Mouse (Mus musculus): Measurements from ENCODE around the gene Thtpa. TPM values are rescaled to one million over a fixed set of nuclear protein-coding genes. Genes with fewer than 3 reads are reported as not detected.

The Thtpa gene
- polyA plus RNA-seq, 1 experiment from 2014 or later: 10.5 TPM

GRCm38 (mm10) chr14:55071756-55072155, 22.8 kb upstream of the Thtpa start:
- no peak for DNase-seq (ENCODE audit: low spot score)
- Histone ChIP-seq H3K27me3 (replicated peaks; ENCODE audit: control insufficient read depth, insufficient read depth, low read length) (peaks cover 31% of the 10 kb centered on the region), H3K9me3 (ENCODE audit: control insufficient read depth, low read length) (no peaks in the 10 kb centered on the region), H3K4me2 (peak overlapping the region; percentile 27; the same call in 1 of the 2 replicates), H3K4me1 (replicated peaks; ENCODE audit: control insufficient read depth, insufficient read depth, low read length) (0 out of 2 replicates have a peak, but pooled peaks cover 6% of the 10 kb centered on the region), H3K4me3 (ENCODE audit: low read depth, low read length) (no peak overlapping the region), H3K27ac (ENCODE audit: low read depth, low read length) (no peak overlapping the region), H3K9ac (ENCODE audit: low read depth, low read length) (no peak overlapping the region), H3K36me3 (ENCODE audit: control insufficient read depth, insufficient read depth, low read length) (peaks cover 2% of the 10 kb centered on the region; the same call in 1 of the 2 replicates)
- no peak for ATAC-seq (replicated peaks; ENCODE audit: low FRiP score)
- WGBS: 25% methylated on average over 19 of the region's 19 CpGs

DNA sequence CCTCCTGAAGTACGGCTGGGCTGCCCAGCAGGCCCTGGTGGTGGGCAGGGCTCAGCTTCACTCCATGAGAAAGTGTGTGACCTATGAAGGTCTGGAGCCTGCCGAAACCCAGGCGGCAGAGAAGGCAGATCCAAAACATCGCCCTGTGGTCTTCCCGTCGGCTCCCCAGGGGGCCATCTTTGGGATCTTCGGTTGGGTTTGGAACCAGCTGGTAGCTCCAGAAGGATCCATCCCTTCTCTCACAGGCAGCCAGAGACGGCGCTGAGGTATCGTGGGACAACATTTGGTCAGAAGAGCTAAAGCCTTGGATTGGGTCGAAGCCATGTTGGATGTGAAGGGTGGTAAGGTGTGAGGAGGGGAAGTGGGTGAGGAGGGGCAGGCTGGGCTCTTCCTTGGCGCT, 20.2 kb upstream of the Thtpa start:
- H3K9me3 ChIP-seq (ENCODE audit: control insufficient read depth, low read length): no peaks in the 10 kb centered on the region
- WGBS: 89% methylated on average over 12 of the region's 12 CpGs
- no peak overlapping the region for H3K4me3 ChIP-seq (ENCODE audit: low read depth, low read length)
- DNase-seq (ENCODE audit: low spot score) (no peak), ATAC-seq (replicated peaks; ENCODE audit: low FRiP score) (no peak)
- H3K36me3 ChIP-seq (ENCODE audit: control insufficient read depth, insufficient read depth, low read length): peaks cover 2% of the 10 kb centered on the region; the same call in 1 of the 2 replicates
- no peak overlapping the region for H3K27ac ChIP-seq (ENCODE audit: low read depth, low read length)
- H3K4me1 ChIP-seq (replicated peaks; ENCODE audit: control insufficient read depth, insufficient read depth, low read length): peaks cover 22% of the 10 kb centered on the region
- no peak overlapping the region for H3K4me2 ChIP-seq
- no peak overlapping the region for H3K9ac ChIP-seq (ENCODE audit: low read depth, low read length)
- H3K27me3 ChIP-seq (replicated peaks; ENCODE audit: control insufficient read depth, insufficient read depth, low read length): peaks cover 46% of the 10 kb centered on the region

DNA sequence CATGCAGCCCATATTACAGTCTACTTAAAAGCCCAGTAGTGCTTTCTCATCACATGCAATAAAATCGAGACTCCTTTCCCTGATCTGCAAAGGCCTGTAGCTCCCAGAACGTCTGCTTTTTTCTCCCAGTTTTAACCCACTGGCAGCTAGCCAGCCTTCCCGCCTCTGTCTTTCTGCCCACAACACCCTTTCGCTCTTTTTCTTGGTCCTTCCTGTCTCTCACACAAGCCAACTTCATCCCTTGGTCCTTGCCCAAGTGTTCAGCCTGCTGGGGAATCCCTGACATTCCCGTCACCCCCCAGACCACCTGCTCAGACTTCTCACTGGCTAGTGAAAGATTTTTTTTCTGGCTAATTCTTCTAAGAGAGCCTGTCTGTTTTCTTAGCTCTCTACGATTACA, 18.4 kb upstream of the Thtpa start:
- H3K27ac ChIP-seq (ENCODE audit: low read depth, low read length): no peak overlapping the region
- H3K27me3 ChIP-seq (replicated peaks; ENCODE audit: control insufficient read depth, insufficient read depth, low read length): peaks cover 43% of the 10 kb centered on the region
- H3K4me3 ChIP-seq (ENCODE audit: low read depth, low read length): no peak overlapping the region
- H3K9me3 ChIP-seq (ENCODE audit: control insufficient read depth, low read length): no peaks in the 10 kb centered on the region
- H3K4me2 ChIP-seq: no peak overlapping the region
- no peak for DNase-seq (ENCODE audit: low spot score)
- ATAC-seq (replicated peaks; ENCODE audit: low FRiP score): no peak
- H3K36me3 ChIP-seq (ENCODE audit: control insufficient read depth, insufficient read depth, low read length): peaks cover 2% of the 10 kb centered on the region; the same call in 1 of the 2 replicates
- H3K9ac ChIP-seq (ENCODE audit: low read depth, low read length): no peak overlapping the region
- peaks cover 24% of the 10 kb centered on the region for H3K4me1 ChIP-seq (replicated peaks; ENCODE audit: control insufficient read depth, insufficient read depth, low read length)
- WGBS: 63% methylated on average over 6 of the region's 6 CpGs

GRCm38 (mm10) chr14:55076956-55077355, 17.6 kb upstream of the Thtpa start:
- no peak for ATAC-seq (replicated peaks; ENCODE audit: low FRiP score)
- WGBS: 58% methylated on average over 3 of the region's 3 CpGs

DNA sequence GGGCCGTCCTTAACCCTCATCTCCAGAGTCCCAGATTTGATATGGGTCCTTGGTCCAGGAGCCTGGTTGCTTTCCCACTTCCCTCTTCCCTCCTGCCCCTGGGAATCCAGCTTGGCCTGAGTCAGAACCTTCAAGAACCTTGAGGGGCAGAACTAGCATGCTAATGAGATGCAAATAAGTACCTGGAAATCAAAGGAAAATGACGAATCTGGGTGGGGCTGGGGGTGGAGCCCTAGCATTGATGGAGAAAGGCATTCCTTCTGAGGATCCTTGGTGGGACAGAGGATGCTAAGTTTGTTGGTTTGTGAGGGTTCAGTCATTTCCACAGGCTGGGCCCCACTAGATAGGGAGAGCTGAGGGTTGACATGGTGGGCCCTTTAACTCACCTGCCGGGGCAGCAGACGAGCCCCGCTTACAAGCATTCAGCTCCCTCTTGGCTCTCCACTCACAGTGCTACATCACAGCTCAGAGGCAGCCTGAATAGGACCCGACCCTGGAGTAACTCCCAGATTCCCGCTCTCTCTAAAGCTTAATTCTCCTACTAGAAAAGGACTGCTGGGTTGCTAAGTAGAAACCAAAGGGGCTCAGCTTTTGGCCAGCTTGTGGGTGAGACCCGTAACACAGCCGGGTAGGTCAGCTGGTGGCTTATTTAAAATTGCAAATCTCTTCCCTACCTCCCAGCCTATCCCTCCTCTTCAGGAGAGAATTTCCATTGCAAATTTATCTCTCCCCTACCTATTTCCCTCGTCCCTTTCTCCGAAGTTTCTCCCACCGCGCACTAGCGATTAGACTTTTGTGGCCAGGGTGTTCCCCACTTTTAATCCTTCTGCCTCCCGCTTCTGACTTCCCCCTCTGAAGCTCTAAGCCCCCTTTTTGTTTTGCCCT, 16.9 kb upstream of the Thtpa start:
- Histone ChIP-seq H3K27me3 (replicated peaks; ENCODE audit: control insufficient read depth, insufficient read depth, low read length) (peaks cover 29% of the 10 kb centered on the region), H3K4me2 (peak overlapping the region; percentile 58), H3K9ac (ENCODE audit: low read depth, low read length) (no peak overlapping the region), H3K4me1 (replicated peaks; ENCODE audit: control insufficient read depth, insufficient read depth, low read length) (peaks cover 18% of the 10 kb centered on the region), H3K9me3 (ENCODE audit: control insufficient read depth, low read length) (no peaks in the 10 kb centered on the region), H3K27ac (ENCODE audit: low read depth, low read length) (no peak overlapping the region), H3K4me3 (ENCODE audit: low read depth, low read length) (no peak overlapping the region), H3K36me3 (ENCODE audit: control insufficient read depth, insufficient read depth, low read length) (no peaks in the 10 kb centered on the region)
- WGBS: 25% methylated on average over 15 of the region's 15 CpGs
- DNase-seq (ENCODE audit: low spot score) (no peak), ATAC-seq (replicated peaks; ENCODE audit: low FRiP score) (no peak)

More at GRCm38 (mm10) chr14:55076956-55077355, 17.6 kb upstream of the Thtpa start:
- no peaks in the 10 kb centered on the region for H3K9me3 ChIP-seq (ENCODE audit: control insufficient read depth, low read length)
- no peak overlapping the region for H3K27ac ChIP-seq (ENCODE audit: low read depth, low read length)
- H3K36me3 ChIP-seq (ENCODE audit: control insufficient read depth, insufficient read depth, low read length): no peaks in the 10 kb centered on the region; the same call in 1 of the 2 replicates
- peaks cover 19% of the 10 kb centered on the region for H3K4me1 ChIP-seq (replicated peaks; ENCODE audit: control insufficient read depth, insufficient read depth, low read length)
- DNase-seq (ENCODE audit: low spot score): no peak
- H3K9ac ChIP-seq (ENCODE audit: low read depth, low read length): no peak overlapping the region
- no peak overlapping the region for H3K4me2 ChIP-seq
- no peak overlapping the region for H3K4me3 ChIP-seq (ENCODE audit: low read depth, low read length)
- peaks cover 37% of the 10 kb centered on the region for H3K27me3 ChIP-seq (replicated peaks; ENCODE audit: control insufficient read depth, insufficient read depth, low read length)

- 0 out of 2 replicates have a peak overlapping the region, but pooled peaks have one; percentile 26 for H3K9ac ChIP-seq (ENCODE audit: low read depth, low read length)
- DNase-seq (ENCODE audit: low spot score) (no peak), ATAC-seq (replicated peaks; ENCODE audit: low FRiP score) (0 out of 2 replicates have a peak, but pooled peaks have one; percentile 6)
- no peak overlapping the region for H3K27ac ChIP-seq (ENCODE audit: low read depth, low read length)
- H3K27me3 ChIP-seq (replicated peaks; ENCODE audit: control insufficient read depth, insufficient read depth, low read length): peaks cover 25% of the 10 kb centered on the region
- H3K36me3 ChIP-seq (ENCODE audit: control insufficient read depth, insufficient read depth, low read length): no peaks in the 10 kb centered on the region
- H3K4me1 ChIP-seq (replicated peaks; ENCODE audit: control insufficient read depth, insufficient read depth, low read length): peaks cover 18% of the 10 kb centered on the region
- WGBS: 3% methylated on average over 23 of the region's 23 CpGs
- H3K9me3 ChIP-seq (ENCODE audit: control insufficient read depth, low read length): no peaks in the 10 kb centered on the region
- H3K4me2 ChIP-seq: peak overlapping the region; percentile 58
- H3K4me3 ChIP-seq (ENCODE audit: low read depth, low read length): peak overlapping the region; percentile 13
These were observed 16.1 kb upstream of the Thtpa start for GRCm38 (mm10) chr14:55078366-55078989.

- peak overlapping the region; percentile 13 for H3K4me3 ChIP-seq (ENCODE audit: low read depth, low read length)
- H3K27ac ChIP-seq (ENCODE audit: low read depth, low read length): no peak overlapping the region; the same call in 1 of the 2 replicates
- peaks cover 21% of the 10 kb centered on the region for H3K27me3 ChIP-seq (replicated peaks; ENCODE audit: control insufficient read depth, insufficient read depth, low read length)
- H3K36me3 ChIP-seq (ENCODE audit: control insufficient read depth, insufficient read depth, low read length): no peaks in the 10 kb centered on the region
- no peak overlapping the region for H3K9ac ChIP-seq (ENCODE audit: low read depth, low read length)
- 27% methylated on average over 8 of the region's 8 CpGs for WGBS
- ATAC-seq (replicated peaks; ENCODE audit: low FRiP score): peak; percentile 53
- H3K4me1 ChIP-seq (replicated peaks; ENCODE audit: control insufficient read depth, insufficient read depth, low read length): peaks cover 18% of the 10 kb centered on the region
- peak; percentile 78 for DNase-seq (ENCODE audit: low spot score)
- H3K4me2 ChIP-seq: peak overlapping the region; percentile 58
- no peaks in the 10 kb centered on the region for H3K9me3 ChIP-seq (ENCODE audit: control insufficient read depth, low read length)
These were observed 15.2 kb upstream of the Thtpa start for GRCm38 (mm10) chr14:55079214-55079970.

DNA sequence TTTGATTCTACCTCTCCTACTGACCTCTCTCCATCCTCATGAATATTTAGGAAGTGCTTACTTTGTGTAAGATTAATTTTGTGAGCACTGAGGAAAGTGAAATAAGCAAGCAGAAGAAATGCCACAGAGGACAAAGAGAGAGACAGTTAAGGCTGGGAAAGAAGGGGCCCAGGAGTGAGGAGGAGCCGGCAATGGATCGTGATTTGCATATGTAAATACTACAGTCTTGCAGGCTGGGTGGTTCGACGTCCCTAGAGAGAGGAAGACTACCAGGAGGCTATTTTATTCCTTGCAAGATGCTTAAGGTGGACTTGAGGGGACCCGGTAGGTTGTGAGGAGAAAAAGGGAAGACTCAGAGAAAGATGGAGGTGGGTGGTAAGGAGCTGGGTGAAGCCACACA, 13.5 kb upstream of the Thtpa start:
- ATAC-seq (replicated peaks; ENCODE audit: low FRiP score): no peak
- Histone ChIP-seq H3K27me3 (replicated peaks; ENCODE audit: control insufficient read depth, insufficient read depth, low read length) (peaks cover 17% of the 10 kb centered on the region), H3K4me1 (replicated peaks; ENCODE audit: control insufficient read depth, insufficient read depth, low read length) (peaks cover 24% of the 10 kb centered on the region), H3K27ac (ENCODE audit: low read depth, low read length) (no peak overlapping the region), H3K9ac (ENCODE audit: low read depth, low read length) (no peak overlapping the region), H3K36me3 (ENCODE audit: control insufficient read depth, insufficient read depth, low read length) (no peaks in the 10 kb centered on the region), H3K4me3 (ENCODE audit: low read depth, low read length) (no peak overlapping the region), H3K9me3 (ENCODE audit: control insufficient read depth, low read length) (no peaks in the 10 kb centered on the region), H3K4me2 (no peak overlapping the region)
- WGBS: 33% methylated on average over 5 of the region's 5 CpGs
- DNase-seq (ENCODE audit: low spot score): no peak
